Mouse (Mus musculus): ENCODE measurements around the gene Nop56.

The Nop56 gene

GRCm38 (mm10) chr2:130274149-130274861 lies at the start of gene Nop56:
Gene Nop56, plus strand, starts transcription at chr2:130274430.
- peak; percentile 100 for DNase-seq

GRCm38 (mm10) chr2:130246912-130247311 lies 27.3 kb upstream of the Nop56 start:
- peak; percentile 17 for DNase-seq

GRCm38 (mm10) chr2:130248226-130248625 lies 26.0 kb upstream of the Nop56 start:
- no peak for DNase-seq

- no peak for DNase-seq
Observed at GRCm38 (mm10) chr2:130256762-130257161, 17.5 kb upstream of the Nop56 start.

GRCm38 (mm10) chr2:130260822-130261221 lies 13.4 kb upstream of the Nop56 start:
- DNase-seq: no peak

- DNase-seq: no peak
Observed at GRCm38 (mm10) chr2:130261914-130262313, 12.3 kb upstream of the Nop56 start.

- no peak for DNase-seq
Observed at GRCm38 (mm10) chr2:130262398-130262797, 11.8 kb upstream of the Nop56 start.

GRCm38 (mm10) chr2:130265520-130265919 lies 8.7 kb upstream of the Nop56 start:
- no peak for DNase-seq

GRCm38 (mm10) chr2:130268074-130268473 lies 6.2 kb upstream of the Nop56 start:
- no peak for DNase-seq

GRCm38 (mm10) chr2:130273732-130274131 lies 498 bp upstream of the Nop56 start:
- no peak for DNase-seq

- no peak for DNase-seq
Observed at GRCm38 (mm10) chr2:130274862-130275261, 632 bp downstream of the Nop56 start.

- no peak for DNase-seq
Observed at GRCm38 (mm10) chr2:130275649-130276048, 1.4 kb downstream of the Nop56 start.

- no peak for DNase-seq
Observed at GRCm38 (mm10) chr2:130279600-130280091, 5.4 kb downstream of the Nop56 start.

- no peak for DNase-seq
Observed at GRCm38 (mm10) chr2:130280224-130280623, 6.0 kb downstream of the Nop56 start.

GRCm38 (mm10) chr2:130280818-130281217 lies 6.6 kb downstream of the Nop56 start:
- no peak for DNase-seq

- peak; percentile 84 for DNase-seq
Observed at GRCm38 (mm10) chr2:130283854-130284654, 9.8 kb downstream of the Nop56 start, which contains the start of gene Idh3b. Gene Idh3b, minus strand, starts transcription at chr2:130284547.

- DNase-seq: no peak
Observed at GRCm38 (mm10) chr2:130289086-130289485, 14.9 kb downstream of the Nop56 start.

GRCm38 (mm10) chr2:130291434-130291833 lies 17.2 kb downstream of the Nop56 start:
- DNase-seq: peak; percentile 74

- no peak for DNase-seq
Observed at GRCm38 (mm10) chr2:130293009-130293408, 18.8 kb downstream of the Nop56 start.

GRCm38 (mm10) chr2:130293486-130293885 lies 19.3 kb downstream of the Nop56 start:
- DNase-seq: no peak

- DNase-seq: no peak
Observed at GRCm38 (mm10) chr2:130294218-130294935, 20.1 kb downstream of the Nop56 start.

- DNase-seq: peak; percentile 27
Observed at GRCm38 (mm10) chr2:130294936-130295277, 20.7 kb downstream of the Nop56 start, which contains the start of gene Ebf4. Gene Ebf4, plus strand, starts transcription at chr2:130295169.

All from cerebellum, adult 8-10 months (tissue).